Mouse (Mus musculus): ENCODE results near the gene Kcnh4.

GRCm38 (mm10) chr11:100716649-100717048 lies 43.1 kb downstream of the Kcnh4 start:
- TF ChIP-seq CTCF (IDR thresholded peaks at IDR 0.05; ENCODE audit: borderline replicate concordance, extremely low read depth, insufficient read depth, insufficient read length) (no peak), POLR2A (IDR thresholded peaks at IDR 0.05; ENCODE audit: borderline replicate concordance, extremely low read depth, insufficient read depth, insufficient read length, poor library complexity, severe bottlenecking) (no peak)
